Mouse (Mus musculus): ENCODE measurements around the gene A130010J15Rik.

The A130010J15Rik gene

DNA sequence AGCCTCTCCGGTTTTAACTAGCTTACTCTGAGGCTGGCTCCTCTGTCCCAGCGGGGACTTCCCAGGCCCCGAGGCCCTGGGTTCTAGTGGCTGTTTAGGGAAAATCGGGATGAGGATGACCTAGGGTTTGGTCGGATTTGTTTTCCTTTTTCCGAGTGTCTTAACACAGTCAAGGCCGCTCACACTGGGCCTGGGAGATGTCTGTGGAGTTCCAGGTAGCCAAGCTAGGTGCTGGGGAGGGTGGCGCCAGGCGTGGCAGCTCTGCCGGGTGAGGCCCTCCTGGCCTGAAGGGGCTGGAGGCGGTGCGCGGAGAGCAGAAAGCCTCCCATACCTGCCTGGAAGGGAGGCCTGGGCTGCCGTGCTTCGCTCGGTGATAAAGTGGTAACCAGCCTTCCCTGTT lies 14.3 kb upstream of the A130010J15Rik start:
- DNase-seq (ENCODE audit: inconsistent age in 2 of 2, low spot score in 1 of 2) = no peak

DNA sequence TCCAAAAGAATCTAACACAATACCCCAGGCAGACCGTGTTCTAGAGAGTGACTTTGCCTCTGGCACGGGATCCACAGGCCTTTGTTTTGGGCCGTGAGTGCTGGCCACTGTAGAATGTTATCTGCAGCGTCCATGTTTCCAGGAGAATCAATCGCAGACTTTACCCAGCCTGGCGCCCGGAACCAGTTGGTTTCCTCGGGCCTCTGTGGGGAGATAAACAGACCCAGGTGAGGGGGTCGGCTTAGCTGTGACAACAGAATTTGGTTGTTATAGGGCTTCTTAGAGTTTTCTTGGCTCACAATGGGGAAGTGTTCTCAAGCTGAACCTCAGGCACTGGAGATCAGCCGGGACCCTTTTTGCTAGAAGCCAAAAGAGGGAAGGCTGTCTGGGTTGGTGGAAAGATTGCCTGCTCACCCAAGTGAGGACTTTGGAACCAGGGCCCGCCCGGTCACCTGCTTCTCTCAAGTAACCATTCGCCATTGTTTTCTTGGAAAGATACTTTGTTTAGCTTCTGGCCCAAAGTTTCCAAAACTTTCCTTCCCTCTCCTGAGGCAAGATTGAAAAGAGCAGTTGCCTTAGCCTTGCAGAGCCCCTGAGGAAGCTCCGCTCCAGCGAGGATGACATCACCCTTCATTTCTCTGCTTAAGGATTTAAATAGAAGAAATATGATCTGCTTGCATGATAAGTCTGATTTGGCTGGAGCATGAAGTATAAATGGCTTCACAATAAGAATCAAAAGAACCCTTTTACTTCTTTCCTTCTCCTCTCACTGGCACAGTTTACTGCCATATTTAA lies 11.3 kb upstream of the A130010J15Rik start:
- no peak for DNase-seq (ENCODE audit: inconsistent age in 2 of 2, low spot score in 1 of 2)

DNA sequence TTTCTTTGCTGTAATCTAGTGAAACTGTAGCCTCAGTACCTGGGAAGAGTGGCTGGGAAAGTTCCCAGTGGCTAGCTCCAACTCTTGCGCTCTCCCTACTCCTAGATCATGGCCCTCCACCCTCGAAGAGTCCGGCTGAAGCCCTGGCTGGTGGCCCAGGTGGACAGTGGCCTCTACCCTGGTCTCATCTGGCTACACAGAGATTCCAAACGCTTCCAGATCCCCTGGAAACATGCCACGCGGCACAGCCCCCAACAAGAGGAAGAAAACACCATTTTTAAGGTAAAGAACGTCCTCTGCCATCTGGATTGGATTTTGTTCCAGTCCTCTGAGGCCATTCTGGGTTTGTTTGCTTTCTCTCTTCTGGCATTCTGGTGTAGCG lies 10.7 kb upstream of the A130010J15Rik start:
- no peak for DNase-seq (ENCODE audit: inconsistent age in 2 of 2, low spot score in 1 of 2)

DNA sequence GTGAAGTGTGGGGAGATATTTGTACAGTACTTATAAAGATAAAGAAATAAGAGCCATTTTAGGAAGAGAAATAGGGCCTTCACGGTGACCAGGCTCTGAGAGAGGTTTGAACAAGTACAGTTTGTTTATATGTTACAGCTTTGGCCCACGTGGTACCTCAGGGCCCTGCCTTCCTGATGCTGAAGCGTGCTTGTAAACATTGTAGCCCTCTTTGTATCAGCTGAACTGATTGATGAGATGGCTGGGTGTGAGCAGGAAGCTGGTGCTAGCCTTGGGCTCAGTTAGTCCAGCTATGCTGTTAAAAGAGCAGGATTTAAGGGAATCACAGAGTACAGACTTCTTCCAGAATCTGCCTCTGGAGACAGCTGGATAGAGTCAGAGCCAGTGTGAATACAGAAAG lies 8.7 kb upstream of the A130010J15Rik start:
- DNase-seq (ENCODE audit: inconsistent age in 2 of 2, low spot score in 1 of 2) = no peak

DNA sequence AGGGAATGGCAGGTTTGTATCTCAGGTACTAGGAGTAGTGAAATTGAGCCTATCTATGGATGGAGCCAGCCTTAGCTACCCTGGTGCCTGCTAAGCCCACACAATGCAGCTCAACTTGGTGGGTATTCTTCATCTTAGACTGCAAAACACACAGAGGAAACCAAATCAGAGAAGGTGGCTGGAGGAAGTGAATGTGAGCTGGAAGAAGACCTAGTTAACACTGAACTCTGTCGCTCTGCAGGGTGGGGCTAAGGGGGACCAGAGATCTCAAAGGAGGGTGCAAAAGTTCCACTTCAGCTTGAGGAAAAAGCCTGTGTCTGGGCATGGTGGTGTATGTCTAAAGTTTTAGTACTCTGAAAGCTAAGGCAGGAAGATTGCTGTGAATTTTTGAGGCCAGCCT lies 8.2 kb upstream of the A130010J15Rik start:
- DNase-seq (ENCODE audit: inconsistent age in 2 of 2, low spot score in 1 of 2) = no peak

DNA sequence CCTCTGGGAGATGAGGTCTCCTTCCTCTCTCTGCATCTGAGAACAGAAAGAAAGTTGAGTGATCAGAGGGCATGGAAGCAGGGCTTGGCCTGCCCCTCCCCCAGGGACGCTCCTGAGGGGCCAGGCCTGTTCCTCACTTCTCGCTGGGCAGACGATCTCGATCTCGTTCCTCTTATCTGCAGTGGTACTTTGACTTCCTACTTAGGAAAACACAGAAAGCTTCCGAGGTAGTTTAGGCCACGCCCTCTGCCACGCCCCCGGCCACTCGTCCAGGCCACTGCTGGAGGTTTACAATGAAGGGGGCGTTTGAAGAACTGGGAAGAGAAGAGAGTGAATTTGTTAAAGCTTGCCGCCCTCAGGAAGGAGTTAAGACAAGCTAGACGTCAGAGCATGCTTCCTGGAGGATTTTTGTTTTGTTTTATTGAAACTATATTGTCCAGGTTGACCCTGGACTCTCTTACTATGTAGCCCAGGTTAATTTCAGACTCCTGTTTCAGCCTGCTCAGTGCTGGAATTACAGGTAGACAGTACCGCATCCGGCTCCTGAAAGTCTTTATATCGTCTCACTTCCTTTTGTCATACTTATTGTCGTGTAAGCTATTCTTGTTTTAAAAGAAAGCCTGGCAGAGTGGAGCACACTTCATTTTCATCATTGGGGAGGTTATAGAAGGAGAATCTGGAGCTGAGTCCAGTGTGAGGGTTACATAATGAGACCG lies 7.4 kb upstream of the A130010J15Rik start:
- peak; percentile 35 to 66 for DNase-seq (ENCODE audit: inconsistent age in 2 of 2, low spot score in 1 of 2)

DNA sequence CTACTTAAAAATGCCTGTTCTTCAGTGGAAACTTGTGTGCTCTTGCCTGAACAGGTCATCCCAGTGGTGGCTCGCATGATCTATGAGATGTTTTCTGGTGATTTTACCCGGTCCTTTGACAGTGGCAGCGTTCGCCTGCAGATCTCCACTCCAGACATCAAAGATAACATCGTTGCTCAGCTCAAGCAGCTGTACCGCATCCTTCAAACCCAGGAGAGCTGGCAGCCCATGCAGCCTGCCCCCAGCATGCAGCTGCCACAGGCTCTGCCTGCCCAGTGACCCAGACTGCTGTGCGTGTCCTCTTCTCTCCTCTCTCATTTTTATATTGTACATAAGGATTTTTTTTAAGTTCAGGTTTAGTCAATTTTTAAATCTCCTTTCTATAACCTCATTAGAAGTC lies 1.4 kb downstream of the A130010J15Rik start:
- DNase-seq (ENCODE audit: inconsistent age in 2 of 2, low spot score in 1 of 2) = no peak

DNA sequence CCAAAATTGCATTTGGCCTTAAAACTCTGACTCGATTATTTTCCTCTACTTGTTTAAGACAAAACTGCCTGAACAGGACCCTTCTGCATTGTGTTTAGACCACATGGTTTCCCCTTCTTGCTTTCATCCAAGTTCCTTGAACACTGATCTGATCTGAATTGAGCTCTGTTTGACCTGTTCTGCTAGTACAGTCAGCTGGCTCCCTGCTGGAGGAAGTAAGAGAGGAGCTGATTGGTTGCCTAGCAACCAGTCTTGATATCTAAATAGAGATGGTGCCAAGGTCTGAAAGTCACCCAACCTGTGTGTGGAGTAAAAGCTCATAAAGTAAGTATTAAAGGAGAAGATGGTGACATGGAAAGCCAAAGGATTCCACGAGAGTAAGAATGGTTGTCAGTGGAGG lies 2.0 kb downstream of the A130010J15Rik start:
- DNase-seq (ENCODE audit: inconsistent age in 2 of 2, low spot score in 1 of 2) = peak in 1 of 2 experiments; percentile 50

DNA sequence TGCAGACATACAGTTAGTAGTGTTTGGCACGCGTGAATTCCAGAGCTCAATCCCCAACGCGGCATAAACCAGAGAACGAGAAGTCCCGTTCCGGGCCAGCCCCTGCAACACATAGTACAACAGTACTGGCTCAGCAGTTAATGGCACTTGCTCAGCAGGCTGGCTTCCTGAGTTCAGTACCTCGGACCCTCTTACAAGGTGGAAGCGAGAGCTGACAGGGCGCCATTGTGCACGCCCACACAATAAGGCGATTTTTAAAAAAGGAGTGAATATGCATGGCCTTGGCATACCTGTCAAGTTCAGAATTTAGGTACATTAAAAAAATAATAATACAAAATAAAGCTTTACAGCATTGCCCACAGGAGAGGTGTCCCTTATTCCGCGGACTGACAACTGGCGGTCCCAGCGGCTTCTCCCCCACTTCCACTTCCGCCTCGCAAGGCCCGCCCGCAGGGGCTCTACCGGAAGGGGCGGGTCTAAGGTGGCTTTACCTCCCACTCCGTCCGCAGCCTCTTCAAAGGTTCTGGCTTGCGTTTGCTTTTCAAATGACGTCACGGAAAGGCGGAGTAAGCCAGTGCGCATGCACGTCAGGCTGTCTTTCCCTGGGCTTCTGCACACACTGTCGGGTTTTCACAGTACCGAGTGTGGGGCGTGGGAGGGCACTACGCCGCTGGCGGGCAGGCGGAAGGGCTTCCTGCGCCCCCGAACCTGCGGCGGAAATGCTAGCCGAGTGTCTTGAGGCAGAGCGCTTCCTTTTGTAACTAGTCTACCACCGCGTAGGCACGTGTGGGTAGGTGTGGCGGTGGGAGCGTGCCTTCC lies 5.4 kb downstream of the A130010J15Rik start:
- DNase-seq (ENCODE audit: inconsistent age in 2 of 2, low spot score in 1 of 2) = peak; percentile 97 to 98

DNA sequence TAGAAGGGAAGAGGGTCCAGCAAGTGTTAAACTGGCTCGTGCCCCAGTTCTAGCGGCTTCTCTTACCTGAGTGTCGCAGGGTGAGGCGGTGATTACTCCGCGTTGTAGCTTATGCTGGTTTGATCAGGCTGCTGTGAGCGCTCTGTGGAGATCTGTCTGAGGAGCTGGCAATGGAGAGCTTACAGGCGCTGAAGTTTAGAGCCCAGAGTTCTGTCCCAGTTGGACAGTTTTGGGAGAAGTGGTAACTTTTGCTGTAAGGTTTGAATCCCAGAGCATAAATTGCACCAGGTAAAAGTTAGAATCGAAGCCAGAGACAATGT lies 5.9 kb downstream of the A130010J15Rik start:
- no peak for DNase-seq (ENCODE audit: inconsistent age in 2 of 2, low spot score in 1 of 2)

DNA sequence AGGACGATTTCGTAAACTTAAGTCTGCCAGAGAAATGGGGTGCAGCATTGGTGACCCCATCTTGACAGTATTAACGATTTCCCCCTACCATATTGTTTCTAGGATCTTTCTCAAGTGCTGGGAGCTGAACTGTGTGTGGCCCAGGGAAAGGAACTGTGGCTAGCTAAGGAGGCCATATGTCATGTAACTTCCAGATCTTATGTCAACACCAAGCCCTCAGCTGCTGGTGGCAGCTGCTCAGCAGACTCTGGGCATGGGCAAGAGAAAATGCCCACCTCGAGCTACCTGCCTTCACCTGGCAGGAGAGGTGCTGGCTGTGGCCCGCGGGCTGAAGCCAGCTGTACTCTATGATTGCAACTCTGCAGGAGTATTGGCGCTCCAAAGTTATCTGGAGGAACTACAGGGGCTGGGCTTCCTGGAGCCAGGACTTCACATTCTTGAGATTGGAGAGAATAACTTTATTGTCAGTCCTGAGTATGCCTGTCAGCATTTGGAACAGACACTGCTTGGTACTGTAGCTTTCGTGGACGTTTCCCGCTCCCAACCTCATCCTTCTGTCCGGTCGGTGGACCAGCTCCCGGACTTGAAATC lies 6.4 kb downstream of the A130010J15Rik start:
- DNase-seq (ENCODE audit: inconsistent age in 2 of 2, low spot score in 1 of 2) = no peak

DNA sequence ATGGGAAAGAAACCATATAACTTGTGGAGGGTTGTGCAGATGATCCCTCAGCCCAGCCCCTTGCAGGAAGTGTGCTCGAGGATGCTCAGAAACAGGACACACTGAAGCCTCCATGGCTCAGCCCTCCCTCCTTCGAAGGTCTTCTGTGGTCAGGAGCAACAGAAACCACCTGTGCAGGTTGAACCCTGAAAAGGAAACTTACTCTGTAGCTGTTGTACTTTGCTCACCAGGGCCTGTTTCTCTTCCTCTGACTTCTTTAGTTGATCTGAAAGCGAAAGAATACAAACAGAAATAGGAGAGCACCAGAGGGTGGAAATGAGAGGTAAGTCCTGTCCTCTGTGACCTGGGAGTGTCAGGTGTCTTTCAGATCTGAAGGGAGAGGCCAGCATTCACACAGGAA lies 13.3 kb downstream of the A130010J15Rik start:
- DNase-seq (ENCODE audit: inconsistent age in 2 of 2, low spot score in 1 of 2) = no peak

DNA sequence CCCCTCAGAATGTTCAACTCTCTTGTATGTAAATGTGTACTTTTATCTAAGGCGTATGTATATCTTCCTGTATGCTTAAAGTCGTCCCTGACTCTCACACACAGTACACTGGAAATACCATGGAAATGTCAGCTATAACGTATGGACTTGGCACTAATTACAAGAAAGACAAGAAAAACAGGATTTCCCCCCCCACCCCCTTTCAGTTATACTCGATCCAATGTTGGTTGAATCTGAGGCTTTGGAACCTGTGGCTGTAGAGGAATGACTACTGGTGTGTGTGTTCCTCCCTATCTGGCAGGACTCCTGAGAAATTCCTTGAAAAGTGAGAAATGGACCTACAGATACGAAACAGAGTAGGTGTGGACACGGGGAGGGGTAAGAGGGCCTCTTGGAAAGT lies 20.4 kb downstream of the A130010J15Rik start:
- no peak for DNase-seq (ENCODE audit: inconsistent age in 2 of 2, low spot score in 1 of 2)

DNA sequence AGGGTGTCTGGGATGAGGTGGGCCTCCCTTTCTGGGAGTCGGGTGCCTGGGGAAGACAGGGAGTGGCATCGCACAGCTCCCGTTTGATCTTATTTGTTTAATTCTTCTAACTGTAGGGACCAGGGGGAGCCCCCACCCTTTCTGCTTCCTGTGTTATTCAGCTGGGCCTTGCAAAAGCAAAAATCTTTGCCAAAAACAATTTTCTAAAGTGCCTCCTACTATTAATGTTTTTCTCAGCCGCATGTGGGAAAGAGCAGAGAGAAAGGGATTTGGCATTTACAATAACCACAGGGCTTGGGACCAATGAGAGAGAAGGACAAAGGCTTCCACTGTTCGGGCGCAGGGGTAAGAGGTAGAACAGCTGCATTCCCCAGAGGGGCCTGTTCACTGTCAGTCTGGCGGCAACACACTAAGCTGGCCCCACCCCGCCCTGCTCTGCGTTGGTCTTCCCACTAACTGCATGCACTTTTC lies 21.3 kb downstream of the A130010J15Rik start:
- DNase-seq (ENCODE audit: inconsistent age in 2 of 2, low spot score in 1 of 2) = peak in 1 of 2 experiments; percentile 39

DNA sequence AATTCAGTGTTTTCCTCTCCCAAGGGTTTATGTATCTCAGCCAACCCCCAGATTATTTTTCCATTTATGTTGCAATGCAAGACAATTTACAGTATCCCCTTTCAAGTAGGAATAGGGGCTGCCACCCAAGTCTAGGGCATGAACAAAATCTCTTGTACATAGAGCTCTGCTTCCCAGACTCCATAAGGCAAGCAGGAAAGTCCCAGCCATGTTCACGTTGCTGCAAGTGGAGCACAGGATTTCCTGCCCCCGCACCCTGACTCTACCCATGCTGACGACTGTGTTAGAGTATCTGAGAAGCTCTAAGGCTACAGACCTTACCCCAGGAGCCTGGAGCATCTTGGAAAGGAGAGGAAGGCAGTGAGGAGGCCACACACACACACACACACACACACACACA lies 21.9 kb downstream of the A130010J15Rik start:
- DNase-seq (ENCODE audit: inconsistent age in 2 of 2, low spot score in 1 of 2) = no peak

DNA sequence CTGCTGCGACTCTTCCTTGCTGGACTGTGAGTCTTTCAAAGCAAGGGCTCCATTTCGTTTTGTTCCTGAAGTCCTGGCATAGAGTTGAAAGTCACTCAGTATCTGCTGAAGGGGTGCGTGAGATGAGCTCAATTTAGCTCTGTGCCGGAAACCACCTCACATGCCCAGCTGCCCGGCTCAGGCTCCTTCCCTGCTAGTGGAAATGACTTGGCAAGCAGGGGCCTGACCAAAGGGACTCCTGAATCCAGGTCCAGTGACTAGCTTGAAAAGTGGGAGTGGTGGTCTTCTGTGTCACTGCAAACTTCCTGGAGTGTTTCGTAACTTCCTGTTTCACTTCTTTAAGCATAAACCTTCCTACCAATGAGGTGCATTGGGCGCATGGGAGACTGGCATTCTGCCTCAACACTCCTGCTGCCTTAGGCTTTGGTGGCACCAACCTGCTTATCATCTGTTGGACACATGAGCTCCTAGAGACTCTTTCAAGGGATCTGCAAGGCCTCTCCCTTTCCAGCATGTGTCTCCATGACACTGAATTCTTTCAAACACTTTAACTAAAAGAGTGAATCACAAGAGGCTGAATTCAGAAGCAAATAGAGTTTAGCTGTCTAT lies 23.9 kb downstream of the A130010J15Rik start:
- DNase-seq (ENCODE audit: inconsistent age in 2 of 2, low spot score in 1 of 2) = no peak

DNA sequence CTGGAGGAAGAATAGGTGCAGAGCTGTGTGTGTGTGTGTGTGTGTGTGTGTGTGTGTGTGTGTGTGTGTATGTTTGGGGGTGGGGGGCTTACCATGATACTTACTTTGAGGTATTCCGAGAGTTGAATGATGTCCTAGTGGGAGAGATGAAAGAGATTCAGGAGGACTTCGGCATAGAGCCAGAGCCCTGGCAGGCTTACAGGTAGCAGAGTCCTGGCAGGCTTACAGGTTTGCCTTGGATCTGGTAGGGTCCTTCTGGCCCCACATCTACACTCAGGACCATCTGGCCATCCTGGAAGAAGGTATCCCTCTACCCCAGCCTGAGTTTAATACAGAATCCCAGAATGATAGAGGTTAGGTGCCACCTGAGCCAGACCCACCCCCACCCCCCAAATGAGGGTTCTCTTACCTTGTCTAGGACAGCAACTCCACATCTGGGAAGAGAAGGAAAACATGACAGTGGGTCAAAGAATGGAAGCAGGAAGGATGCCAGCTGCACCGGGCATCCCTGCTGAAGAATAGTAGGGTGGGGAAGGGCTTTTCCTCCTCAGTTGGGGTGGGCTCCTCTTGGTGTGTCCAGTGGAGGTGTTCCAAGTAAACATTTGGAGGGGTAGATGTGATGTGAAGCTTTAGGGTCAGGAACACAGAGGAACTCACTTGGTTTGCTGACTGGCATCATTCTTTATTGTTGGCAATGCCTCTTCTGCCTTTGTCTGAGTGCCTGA lies 26.7 kb downstream of the A130010J15Rik start:
- DNase-seq (ENCODE audit: inconsistent age in 2 of 2, low spot score in 1 of 2) = no peak

DNA sequence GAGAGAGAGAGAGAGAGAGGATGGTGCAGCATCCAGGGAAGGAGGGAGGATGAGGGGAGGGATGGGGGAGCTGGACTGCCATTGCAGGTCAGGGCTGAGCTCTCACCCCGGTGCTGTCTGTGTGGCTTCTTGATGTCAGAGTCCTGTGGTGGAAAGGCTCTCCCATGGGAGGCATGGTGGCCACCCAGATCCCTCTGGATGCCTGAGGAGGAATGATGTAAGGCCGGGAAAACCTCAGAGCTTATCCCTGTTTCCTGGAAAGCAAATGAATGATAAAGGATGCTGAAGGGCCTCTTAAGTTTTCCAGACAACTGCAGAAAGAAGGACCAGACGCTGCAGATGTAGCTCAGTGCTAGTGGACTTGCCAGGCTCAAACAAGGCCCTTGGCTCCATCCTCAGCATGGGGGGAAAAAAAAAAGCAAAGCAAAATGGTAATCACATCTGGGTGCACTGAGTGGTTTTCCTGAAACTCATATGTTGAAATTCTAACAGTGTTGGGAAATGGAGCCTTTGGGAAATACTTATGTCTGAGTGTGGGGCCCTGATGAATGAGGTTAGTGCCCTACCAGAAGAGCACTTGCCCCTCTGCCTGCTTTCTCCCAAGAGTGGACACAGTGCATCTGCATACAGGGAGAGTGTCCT lies 27.4 kb downstream of the A130010J15Rik start:
- no peak for DNase-seq (ENCODE audit: inconsistent age in 2 of 2, low spot score in 1 of 2)

DNA sequence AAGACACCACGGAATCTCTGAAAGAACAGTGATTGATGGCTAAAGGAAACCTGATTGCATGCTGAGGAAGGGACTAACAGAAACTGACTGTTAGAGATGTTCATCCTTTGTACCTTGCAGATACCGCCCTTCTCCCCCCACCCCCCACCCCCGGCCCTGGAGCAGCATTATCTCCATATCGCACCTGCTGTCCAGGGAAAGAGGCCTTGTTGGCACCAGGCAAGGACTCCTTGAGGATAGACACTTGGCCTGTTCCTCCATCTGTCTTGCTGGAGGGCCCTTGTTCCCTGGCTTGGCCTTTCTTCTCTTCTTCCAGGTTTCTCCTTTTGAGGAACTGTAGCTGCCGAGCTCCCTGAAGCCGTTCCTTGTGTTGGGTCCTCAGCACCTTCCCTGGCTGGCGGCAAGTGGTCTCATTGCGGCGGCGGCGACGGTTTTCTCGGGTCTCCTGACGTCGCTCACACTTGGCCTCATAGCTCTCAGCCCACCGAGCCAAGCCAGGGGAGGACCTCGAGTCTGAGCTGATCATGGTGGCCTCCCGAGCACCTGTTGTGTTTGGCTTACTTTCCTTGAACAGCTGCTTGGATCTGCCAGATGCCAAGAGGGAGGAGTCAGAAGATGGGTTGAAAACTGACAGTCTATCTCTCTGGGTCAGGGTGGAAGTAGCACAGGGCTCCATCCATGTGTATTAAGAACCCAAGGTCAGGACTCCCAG lies 29.8 kb downstream of the A130010J15Rik start:
- DNase-seq (ENCODE audit: inconsistent age in 2 of 2, low spot score in 1 of 2) = no peak

Measured in adrenal gland, adult (tissue).